Mouse (Mus musculus) testis, adult 2 months (tissue): ENCODE measurements at regions not wholly inside any gene's neighbourhood (a gene's known extent, or its start where the extent isn't known, plus 50 kb on each side); places are given as distances from the start of the nearest gene placed in this dataset.
"Not testable (repeated sequence)": the region's sequence is repeated elsewhere in the genome, so short reads cannot be mapped to it uniquely, and the experiment has no call there.

Source experiments
- CTCF ChIP-seq: fragments of 200-500 bp; IDR thresholded peaks from 2 replicates; pipeline ENCODE4 v1.5.1; 2012; ENCODE audit warnings: low read depth, mild to moderate bottlenecking, inconsistent platforms, low read length, moderate library complexity; ENCODE audit not compliant: control insufficient read depth, insufficient read depth, insufficient replicate concordance
- POLR2A ChIP-seq: fragments of 200-500 bp; IDR thresholded peaks from 2 replicates; pipeline ENCODE4 v1.6.1; 2012; ENCODE audit warnings: low read depth, mild to moderate bottlenecking, inconsistent platforms, low read length, moderate library complexity; ENCODE audit not compliant: control insufficient read depth

- TF ChIP-seq CTCF, POLR2A: not testable (repeated sequence)
Measured at GRCm38 (mm10) chr10:6585821-6586220, 172.5 kb upstream of the Oprm1 start.
